Mouse (Mus musculus): ENCODE measurements around the gene Cntn1. TPM values are rescaled to one million over a fixed set of nuclear protein-coding genes. Genes with fewer than 3 reads are reported as not detected.

Cntn1 gene
- polyA plus RNA-seq (2015; fragmentation: Nextera tagmentation; extraction: Ambion mirVana) = 0.05 and 0.07 TPM in 2 replicates

- Histone ChIP-seq H3K36me3 (no peaks in the 10 kb centered on the region), H3K9ac (no peak within 1 kb of the TSS), H3K9me3 (replicated peaks) (no peaks in the 10 kb centered on the region), H3K27ac (no peak within 1 kb of the TSS), H3K27me3 (peaks cover 16% of the 10 kb centered on the region), H3K4me2 (peak within 1 kb of the TSS; percentile 48), H3K4me1 (replicated peaks) (0 out of 2 replicates have a peak, but pooled peaks cover 2% of the 10 kb centered on the region), H3K4me3 (replicated peaks) (peak within 1 kb of the TSS; percentile 28)
- no peak for ATAC-seq (ENCODE audit: low read depth)
- no peak for DNase-seq
- 1% methylated on average over 17 of the region's 17 CpGs for WGBS (ENCODE audit: insufficient replicate concordance)
Measured at GRCm38 (mm10) chr15:92050996-92051352, at the start of gene Cntn1. Gene Cntn1, plus strand, starts transcription at chr15:92051165.

GRCm38 (mm10) chr15:92001431-92001830, 49.5 kb upstream of the Cntn1 start:
- 74% methylated on average over 3 of the region's 3 CpGs for WGBS (ENCODE audit: insufficient replicate concordance)
- H3K9ac ChIP-seq = no peak overlapping the region
- H3K4me2 ChIP-seq = no peak overlapping the region
- no peak for DNase-seq
- no peak for ATAC-seq (ENCODE audit: low read depth)
- no peak overlapping the region for H3K4me3 ChIP-seq (replicated peaks)
- no peaks in the 10 kb centered on the region for H3K4me1 ChIP-seq (replicated peaks)
- no peak overlapping the region for H3K27ac ChIP-seq
- no peaks in the 10 kb centered on the region for H3K36me3 ChIP-seq
- H3K27me3 ChIP-seq = no peaks in the 10 kb centered on the region
- H3K9me3 ChIP-seq (replicated peaks) = peaks cover 6% of the 10 kb centered on the region; the same call in 1 of the 2 replicates

- H3K4me3 ChIP-seq (replicated peaks) = no peak overlapping the region
- no peak overlapping the region for H3K9ac ChIP-seq
- no peak for ATAC-seq (ENCODE audit: low read depth)
- WGBS (ENCODE audit: insufficient replicate concordance) = 61% methylated on average over 8 of the region's 8 CpGs
- no peaks in the 10 kb centered on the region for H3K4me1 ChIP-seq (replicated peaks)
- peaks cover 6% of the 10 kb centered on the region for H3K9me3 ChIP-seq (replicated peaks)
- H3K27me3 ChIP-seq = no peaks in the 10 kb centered on the region
- H3K36me3 ChIP-seq = no peaks in the 10 kb centered on the region
- no peak overlapping the region for H3K4me2 ChIP-seq
- no peak overlapping the region for H3K27ac ChIP-seq
- DNase-seq = no peak
Measured at GRCm38 (mm10) chr15:92012165-92013083, 38.5 kb upstream of the Cntn1 start.

GRCm38 (mm10) chr15:92034111-92034510, 16.9 kb upstream of the Cntn1 start:
- ATAC-seq (ENCODE audit: low read depth) = no peak

GRCm38 (mm10) chr15:92042538-92042937, 8.4 kb upstream of the Cntn1 start:
- H3K36me3 ChIP-seq = no peaks in the 10 kb centered on the region
- no peak overlapping the region for H3K27ac ChIP-seq
- DNase-seq (no peak), ATAC-seq (ENCODE audit: low read depth) (no peak)
- no peaks in the 10 kb centered on the region for H3K4me1 ChIP-seq (replicated peaks)
- H3K27me3 ChIP-seq = no peaks in the 10 kb centered on the region
- no peak overlapping the region for H3K4me2 ChIP-seq
- no peak overlapping the region for H3K9ac ChIP-seq
- no peaks in the 10 kb centered on the region for H3K9me3 ChIP-seq (replicated peaks)
- WGBS (ENCODE audit: insufficient replicate concordance) = 83% methylated on average over 5 of the region's 5 CpGs
- H3K4me3 ChIP-seq (replicated peaks) = no peak overlapping the region

More at GRCm38 (mm10) chr15:92034111-92034510, 16.9 kb upstream of the Cntn1 start:
- H3K9me3 ChIP-seq (replicated peaks) = no peaks in the 10 kb centered on the region
- H3K9ac ChIP-seq = no peak overlapping the region
- H3K27me3 ChIP-seq = no peaks in the 10 kb centered on the region
- H3K36me3 ChIP-seq = no peaks in the 10 kb centered on the region
- DNase-seq = no peak
- no peak overlapping the region for H3K4me3 ChIP-seq (replicated peaks)
- no peaks in the 10 kb centered on the region for H3K4me1 ChIP-seq (replicated peaks)
- WGBS (ENCODE audit: insufficient replicate concordance) = 50% methylated on average over 1 of the region's 1 CpGs
- H3K4me2 ChIP-seq = no peak overlapping the region
- no peak overlapping the region for H3K27ac ChIP-seq

- H3K4me2 ChIP-seq = no peak overlapping the region
- H3K36me3 ChIP-seq = no peaks in the 10 kb centered on the region
- no peak overlapping the region for H3K9ac ChIP-seq
- no peak for ATAC-seq (ENCODE audit: low read depth)
- WGBS (ENCODE audit: insufficient replicate concordance) = 74% methylated on average over 8 of the region's 8 CpGs
- H3K9me3 ChIP-seq (replicated peaks) = no peaks in the 10 kb centered on the region
- H3K4me1 ChIP-seq (replicated peaks) = no peaks in the 10 kb centered on the region
- DNase-seq = no peak
- H3K4me3 ChIP-seq (replicated peaks) = no peak overlapping the region
- no peak overlapping the region for H3K27ac ChIP-seq
- H3K27me3 ChIP-seq = peaks cover 4% of the 10 kb centered on the region
Measured at GRCm38 (mm10) chr15:92046042-92046441, 4.9 kb upstream of the Cntn1 start.

GRCm38 (mm10) chr15:92048031-92048430, 2.9 kb upstream of the Cntn1 start:
- Histone ChIP-seq H3K4me2 (no peak overlapping the region), H3K9ac (no peak overlapping the region), H3K4me3 (replicated peaks) (no peak overlapping the region), H3K36me3 (no peaks in the 10 kb centered on the region), H3K27ac (no peak overlapping the region), H3K27me3 (peaks cover 16% of the 10 kb centered on the region), H3K9me3 (replicated peaks) (no peaks in the 10 kb centered on the region), H3K4me1 (replicated peaks) (0 out of 2 replicates have a peak, but pooled peaks cover 2% of the 10 kb centered on the region)
- ATAC-seq (ENCODE audit: low read depth) = no peak
- WGBS (ENCODE audit: insufficient replicate concordance) = 52% methylated on average over 4 of the region's 4 CpGs
- no peak for DNase-seq

GRCm38 (mm10) chr15:92048531-92048930, 2.4 kb upstream of the Cntn1 start:
- WGBS (ENCODE audit: insufficient replicate concordance) = 65% methylated on average over 4 of the region's 4 CpGs

GRCm38 (mm10) chr15:92051353-92052132, 578 bp downstream of the Cntn1 start:
- ATAC-seq (ENCODE audit: low read depth) = no peak
- H3K4me1 ChIP-seq (replicated peaks) = 0 out of 2 replicates have a peak, but pooled peaks cover 2% of the 10 kb centered on the region
- no peaks in the 10 kb centered on the region for H3K9me3 ChIP-seq (replicated peaks)
- no peaks in the 10 kb centered on the region for H3K36me3 ChIP-seq
- no peak overlapping the region for H3K9ac ChIP-seq
- peak overlapping the region; percentile 28 for H3K4me3 ChIP-seq (replicated peaks)
- H3K27me3 ChIP-seq = peaks cover 16% of the 10 kb centered on the region
- no peak overlapping the region for H3K27ac ChIP-seq
- peak overlapping the region; percentile 48 for H3K4me2 ChIP-seq
- DNase-seq = no peak
- 3% methylated on average over 26 of the region's 35 CpGs for WGBS (ENCODE audit: insufficient replicate concordance)

More at GRCm38 (mm10) chr15:92048531-92048930, 2.4 kb upstream of the Cntn1 start:
- Histone ChIP-seq H3K4me2 (no peak overlapping the region), H3K36me3 (no peaks in the 10 kb centered on the region), H3K4me3 (replicated peaks) (no peak overlapping the region), H3K27me3 (peaks cover 16% of the 10 kb centered on the region), H3K27ac (no peak overlapping the region), H3K9me3 (replicated peaks) (no peaks in the 10 kb centered on the region), H3K9ac (no peak overlapping the region), H3K4me1 (replicated peaks) (0 out of 2 replicates have a peak, but pooled peaks cover 2% of the 10 kb centered on the region)
- DNase-seq = no peak
- no peak for ATAC-seq (ENCODE audit: low read depth)

GRCm38 (mm10) chr15:92052133-92052463, 1.1 kb downstream of the Cntn1 start:
- 21% methylated on average over 4 of the region's 4 CpGs for WGBS (ENCODE audit: insufficient replicate concordance)
- H3K27ac ChIP-seq = no peak overlapping the region
- no peak for ATAC-seq (ENCODE audit: low read depth)
- H3K27me3 ChIP-seq = peaks cover 16% of the 10 kb centered on the region
- H3K4me2 ChIP-seq = no peak overlapping the region
- no peak overlapping the region for H3K4me3 ChIP-seq (replicated peaks)
- H3K9me3 ChIP-seq (replicated peaks) = no peaks in the 10 kb centered on the region
- no peak overlapping the region for H3K9ac ChIP-seq
- no peak for DNase-seq
- H3K4me1 ChIP-seq (replicated peaks) = 0 out of 2 replicates have a peak, but pooled peaks cover 2% of the 10 kb centered on the region
- no peaks in the 10 kb centered on the region for H3K36me3 ChIP-seq

- Histone ChIP-seq H3K9me3 (replicated peaks) (no peaks in the 10 kb centered on the region), H3K27ac (no peak overlapping the region), H3K27me3 (no peaks in the 10 kb centered on the region), H3K4me3 (replicated peaks) (no peak overlapping the region), H3K4me1 (replicated peaks) (no peaks in the 10 kb centered on the region), H3K9ac (no peak overlapping the region), H3K4me2 (no peak overlapping the region), H3K36me3 (no peaks in the 10 kb centered on the region)
- DNase-seq = no peak
- whole genome bisulfite sequencing (ENCODE audit: insufficient replicate concordance) = 75% methylated on average over 5 of the region's 5 CpGs
- no peak for ATAC-seq (ENCODE audit: low read depth)
Measured at GRCm38 (mm10) chr15:92057553-92057952, 6.6 kb downstream of the Cntn1 start.
